Mouse (Mus musculus): ENCODE data around the gene Peak1.

The Peak1 gene

GRCm38 (mm10) chr9:56415935-56416607, 1.8 kb downstream of the Peak1 start:
- DNase-seq (ENCODE audit: low spot score): no peak

- no peak for DNase-seq (ENCODE audit: low spot score)
These were observed 2.5 kb downstream of the Peak1 start for GRCm38 (mm10) chr9:56415393-56415792.

GRCm38 (mm10) chr9:56414322-56414721, 3.5 kb downstream of the Peak1 start:
- no peak for DNase-seq (ENCODE audit: low spot score)

- no peak for DNase-seq (ENCODE audit: low spot score)
These were observed 5.2 kb downstream of the Peak1 start for GRCm38 (mm10) chr9:56412716-56413115.

GRCm38 (mm10) chr9:56409928-56410327, 7.9 kb downstream of the Peak1 start:
- DNase-seq (ENCODE audit: low spot score): no peak

GRCm38 (mm10) chr9:56404619-56405018, 13.2 kb downstream of the Peak1 start:
- DNase-seq (ENCODE audit: low spot score): no peak

- no peak for DNase-seq (ENCODE audit: low spot score)
These were observed 21.6 kb downstream of the Peak1 start for GRCm38 (mm10) chr9:56396306-56396705.

- DNase-seq (ENCODE audit: low spot score): no peak
These were observed 25.0 kb downstream of the Peak1 start for GRCm38 (mm10) chr9:56392857-56393256.

- no peak for DNase-seq (ENCODE audit: low spot score)
These were observed 35.1 kb downstream of the Peak1 start for GRCm38 (mm10) chr9:56382786-56383185.

- DNase-seq (ENCODE audit: low spot score): no peak
These were observed 43.5 kb downstream of the Peak1 start for GRCm38 (mm10) chr9:56374401-56374800.

- no peak for DNase-seq (ENCODE audit: low spot score)
These were observed 47.2 kb downstream of the Peak1 start for GRCm38 (mm10) chr9:56370710-56371109.

- no peak for DNase-seq (ENCODE audit: low spot score)
These were observed 49.1 kb downstream of the Peak1 start for GRCm38 (mm10) chr9:56368814-56369213.

GRCm38 (mm10) chr9:56363306-56363705, 54.6 kb downstream of the Peak1 start:
- DNase-seq (ENCODE audit: low spot score): no peak

- no peak for DNase-seq (ENCODE audit: low spot score)
These were observed 58.6 kb downstream of the Peak1 start for GRCm38 (mm10) chr9:56359261-56359660.

GRCm38 (mm10) chr9:56355186-56355585, 62.7 kb downstream of the Peak1 start:
- DNase-seq (ENCODE audit: low spot score): no peak

GRCm38 (mm10) chr9:56346321-56346720, 71.5 kb downstream of the Peak1 start:
- no peak for DNase-seq (ENCODE audit: low spot score)

GRCm38 (mm10) chr9:56339426-56340195, 78.3 kb downstream of the Peak1 start:
- DNase-seq (ENCODE audit: low spot score): no peak

- DNase-seq (ENCODE audit: low spot score): no peak
These were observed 83.5 kb downstream of the Peak1 start for GRCm38 (mm10) chr9:56334363-56334762.

- no peak for DNase-seq (ENCODE audit: low spot score)
These were observed 85.1 kb downstream of the Peak1 start for GRCm38 (mm10) chr9:56332774-56333173.

GRCm38 (mm10) chr9:56326511-56327005, 91.3 kb downstream of the Peak1 start:
- no peak for DNase-seq (ENCODE audit: low spot score)

- no peak for DNase-seq (ENCODE audit: low spot score)
These were observed 92.1 kb downstream of the Peak1 start for GRCm38 (mm10) chr9:56325725-56326124.

- no peak for DNase-seq (ENCODE audit: low spot score)
These were observed 93.1 kb downstream of the Peak1 start for GRCm38 (mm10) chr9:56324576-56325355.

- DNase-seq (ENCODE audit: low spot score): no peak
These were observed 96.6 kb downstream of the Peak1 start for GRCm38 (mm10) chr9:56321291-56321690.
